Mouse (Mus musculus): ENCODE measurements around the gene 4931429L15Rik.

Gene 4931429L15Rik

DNA sequence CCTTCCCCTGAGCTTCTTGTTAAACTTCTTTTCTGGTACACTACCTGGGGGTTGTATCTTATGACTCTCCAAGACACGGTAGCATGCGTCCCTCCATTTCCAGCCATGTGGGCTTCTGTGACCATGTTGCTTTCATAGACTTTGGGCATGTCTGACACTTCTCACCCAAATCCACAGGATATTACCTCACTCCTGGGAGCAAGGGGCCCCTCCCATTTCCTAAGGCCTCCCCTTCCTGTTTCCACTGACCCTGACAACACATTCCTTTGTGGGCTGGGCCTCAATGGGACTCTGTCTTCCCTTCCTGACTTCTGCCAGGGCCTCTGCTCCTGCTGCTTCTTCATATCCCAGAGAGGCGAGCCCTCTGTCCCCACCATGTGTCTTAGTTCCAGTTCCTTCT lies 62.2 kb downstream of the 4931429L15Rik start:
- 92% methylated on average over 3 of the region's 3 CpGs for WGBS

DNA sequence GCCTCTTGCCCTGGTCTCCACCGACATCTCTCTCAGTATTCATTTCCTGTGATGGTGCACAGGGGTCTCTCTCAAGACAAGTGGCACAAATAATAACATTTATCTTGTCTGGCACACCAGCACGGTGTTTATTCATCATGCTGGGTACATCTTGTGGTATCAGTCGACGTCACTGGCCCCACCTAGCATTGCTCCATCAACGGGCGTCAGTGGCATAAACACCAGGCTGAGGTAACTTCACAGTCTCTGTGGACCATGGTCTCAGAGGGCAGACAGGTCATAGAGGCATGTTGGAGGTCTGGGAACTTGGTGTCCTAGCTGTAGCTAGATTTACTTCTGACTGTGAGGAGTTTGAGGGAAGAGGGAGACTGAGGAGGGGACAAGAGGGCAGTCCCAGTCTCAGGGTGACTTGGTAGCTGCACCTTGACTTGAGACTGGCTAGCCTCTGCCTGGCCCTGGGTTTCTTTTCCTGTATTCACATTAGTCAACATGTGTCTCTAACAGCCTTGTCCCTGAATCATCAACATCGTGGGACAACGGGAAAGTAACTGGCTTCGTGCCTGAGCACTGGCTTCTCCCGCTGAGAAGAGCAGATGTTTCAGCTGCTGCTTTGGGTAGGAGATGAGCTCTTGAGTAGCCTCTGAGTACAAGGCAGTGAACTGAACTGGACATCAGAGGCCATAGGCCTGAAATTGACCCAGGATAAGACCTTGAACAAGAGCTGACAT lies 63.0 kb downstream of the 4931429L15Rik start:
- WGBS, result 82% methylated on average over 10 of the region's 10 CpGs

DNA sequence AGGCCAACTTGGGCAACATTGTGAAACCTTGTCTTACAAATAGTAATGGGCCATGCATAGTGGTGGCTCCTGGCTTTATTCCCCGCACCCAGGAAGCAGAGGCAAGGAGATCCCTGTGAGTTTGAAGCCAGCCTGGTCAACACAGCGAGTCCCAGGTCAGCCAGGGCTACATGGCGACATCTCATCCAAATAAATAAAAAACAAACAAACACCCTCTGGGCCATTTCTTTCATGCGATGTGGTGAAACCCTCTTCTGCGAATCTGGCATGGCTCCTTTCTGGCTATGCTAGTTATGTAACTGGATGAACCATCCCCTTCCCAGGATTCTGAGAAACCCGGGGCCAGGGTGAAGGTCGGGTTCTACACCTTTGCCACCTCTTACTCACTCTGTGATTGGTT lies 63.6 kb downstream of the 4931429L15Rik start:
- WGBS, result 91% methylated on average over 7 of the region's 7 CpGs

All from cerebral cortex, adult 2 months (tissue).